Mouse (Mus musculus) intestine, embryonic 15.5 days (tissue): ENCODE data around the gene Sdr42e1. TPM values are rescaled to one million over a fixed set of nuclear protein-coding genes. Genes with fewer than 3 reads are reported as not detected.

ENCODE experiments used
- polyA plus RNA-seq: library from polyadenylated mRNA; unstranded; fragments of >200 nt; fragmentation: Nextera tagmentation; extraction: Ambion mirVana; gene quantifications from 2 replicates; pipeline ENCODE4 v1.2.1, GENCODE M21; 2015

Sdr42e1 gene
- polyA plus RNA-seq, 1 experiment from 2014 or later: 6.6 TPM

Other genes starting within 250 kb of the Sdr42e1 start
- gene Plcg2, start 175.4 kb downstream of the Sdr42e1 start, polyA plus RNA-seq: 4.1 and 4.2 TPM in 2 replicates
- 38.1 and 38.3 TPM in 2 replicates for gene Hsd17b2, start 28.2 kb upstream of the Sdr42e1 start, polyA plus RNA-seq
- 49.7 and 54.5 TPM in 2 replicates for gene Mphosph6, start 128.3 kb upstream of the Sdr42e1 start, polyA plus RNA-seq